Mouse (Mus musculus) embryonic facial prominence, embryonic 14.5 days (tissue): ENCODE data around the gene Gm11938. TPM values are rescaled to one million over a fixed set of nuclear protein-coding genes. Genes with fewer than 3 reads are reported as not detected.

ENCODE experiments used
- ATAC-seq: fragments of 200-750 bp; cut with Nextera tagmentation; 2 replicates; pipeline ENCODE4 v1.8.0; 2017; ENCODE audit warnings: low read depth, moderate number of reproducible peaks, moderate TSS enrichment
- DNase-seq: peaks from one replicate; pipeline ENCODE4 v3.0.0-alpha.2; 2015; ENCODE audit warnings: low spot score
- H3K27ac ChIP-seq: fragments of 300-500 bp; sonication (generic); replicated peaks from 2 replicates; pipeline ENCODE4 v1.5.1; 2014; ENCODE audit warnings: low read depth, mild to moderate bottlenecking, low read length, moderate library complexity
- H3K27me3 ChIP-seq: fragments of 300-500 bp; sonication (generic); replicated peaks from 2 replicates; pipeline ENCODE4 v1.6.1; 2014; ENCODE audit warnings: low read length; ENCODE audit not compliant: control insufficient read depth, insufficient read depth
- H3K36me3 ChIP-seq: fragments of 300-500 bp; sonication (generic); 2 replicates; pipeline ENCODE4 v1.6.1; 2014; ENCODE audit warnings: low read length, mixed read lengths; ENCODE audit not compliant: control insufficient read depth, insufficient read depth
- H3K4me1 ChIP-seq: fragments of 300-500 bp; sonication (generic); 2 replicates; pipeline ENCODE4 v1.6.1; 2014; ENCODE audit warnings: antibody characterized with exemption, low read length; ENCODE audit not compliant: control insufficient read depth, insufficient read depth
- H3K4me2 ChIP-seq: fragments of 300-500 bp; sonication (generic); 2 replicates; pipeline ENCODE4 v1.6.1; 2014; ENCODE audit warnings: low read depth, mild to moderate bottlenecking, low read length, moderate library complexity, mixed read lengths
- H3K4me3 ChIP-seq: fragments of 300-500 bp; sonication (generic); 2 replicates; pipeline ENCODE4 v1.5.1; 2014; ENCODE audit warnings: low read depth, mild to moderate bottlenecking, low read length
- H3K9ac ChIP-seq: fragments of 300-500 bp; sonication (generic); 2 replicates; pipeline ENCODE4 v1.6.1; 2014; ENCODE audit warnings: low read depth, mild to moderate bottlenecking, low read length, moderate library complexity, mixed read lengths
- H3K9me3 ChIP-seq: fragments of 300-500 bp; sonication (generic); 2 replicates; pipeline ENCODE4 v1.6.1; 2016; ENCODE audit warnings: low read length; ENCODE audit not compliant: control insufficient read depth
- WGBS: fragments of 180-500 bp; shearing (Covaris S2); extraction: QIAGEN DNeasy Blood & Tissue Kit; methylation state at CpG from one replicate; pipeline ENCODE4 v1.1.7; 2014; 5-methylcytosine and 5-hydroxymethylcytosine counted together
- polyA plus RNA-seq: library from polyadenylated mRNA; unstranded; fragments of >200 nt; fragmentation: Nextera tagmentation; extraction: Ambion mirVana; gene quantifications from 2 replicates; pipeline ENCODE4 v1.2.1, GENCODE M21; 2014

Gm11938 gene
- polyA plus RNA-seq, 1 experiment from 2014 or later, result not detected

GRCm38 (mm10) chr11:99583245-99583704, 19.8 kb downstream of the Gm11938 start, which contains the start of gene Krtap1-4:
Gene Krtap1-4, minus strand, starts transcription at chr11:99583654.
- no peak within 1 kb of the TSS for H3K27ac ChIP-seq
- H3K4me2 ChIP-seq, result no peak within 1 kb of the TSS
- DNase-seq (no peak), ATAC-seq (no peak)
- no peaks in the 10 kb centered on the region for H3K9me3 ChIP-seq
- H3K36me3 ChIP-seq, result no peaks in the 10 kb centered on the region
- no peaks in the 10 kb centered on the region for H3K4me1 ChIP-seq
- no peaks in the 10 kb centered on the region for H3K27me3 ChIP-seq
- 57% methylated on average over 3 of the region's 5 CpGs for WGBS
- no peak within 1 kb of the TSS for H3K4me3 ChIP-seq
- no peak within 1 kb of the TSS for H3K9ac ChIP-seq

DNA sequence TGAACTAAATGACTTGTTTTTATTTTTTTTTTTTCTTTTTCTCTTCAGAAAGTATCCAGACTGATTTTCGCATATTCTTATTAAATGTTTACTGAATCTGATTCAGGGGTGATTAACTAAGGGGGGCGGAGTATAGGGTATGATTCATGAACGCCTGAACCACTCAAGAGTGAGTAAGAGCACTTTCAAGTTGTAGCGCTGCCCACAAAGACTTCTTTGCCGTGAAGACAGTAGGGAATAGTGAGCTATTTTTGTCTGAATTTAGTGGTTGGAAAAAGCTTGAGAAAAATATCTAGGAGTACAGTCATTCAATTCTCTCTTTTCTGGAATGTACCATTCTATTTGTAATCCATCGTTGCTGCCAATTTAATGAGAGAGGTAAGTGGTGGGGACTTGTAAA, 21.5 kb downstream of the Gm11938 start:
- H3K9me3 ChIP-seq, result no peaks in the 10 kb centered on the region
- no peak overlapping the region for H3K27ac ChIP-seq
- DNase-seq (no peak), ATAC-seq (no peak)
- no peaks in the 10 kb centered on the region for H3K27me3 ChIP-seq
- no peak overlapping the region for H3K9ac ChIP-seq
- H3K4me1 ChIP-seq, result no peaks in the 10 kb centered on the region
- H3K4me2 ChIP-seq, result no peak overlapping the region
- WGBS, result 83% methylated on average over 6 of the region's 6 CpGs
- H3K36me3 ChIP-seq, result no peaks in the 10 kb centered on the region
- no peak overlapping the region for H3K4me3 ChIP-seq

DNA sequence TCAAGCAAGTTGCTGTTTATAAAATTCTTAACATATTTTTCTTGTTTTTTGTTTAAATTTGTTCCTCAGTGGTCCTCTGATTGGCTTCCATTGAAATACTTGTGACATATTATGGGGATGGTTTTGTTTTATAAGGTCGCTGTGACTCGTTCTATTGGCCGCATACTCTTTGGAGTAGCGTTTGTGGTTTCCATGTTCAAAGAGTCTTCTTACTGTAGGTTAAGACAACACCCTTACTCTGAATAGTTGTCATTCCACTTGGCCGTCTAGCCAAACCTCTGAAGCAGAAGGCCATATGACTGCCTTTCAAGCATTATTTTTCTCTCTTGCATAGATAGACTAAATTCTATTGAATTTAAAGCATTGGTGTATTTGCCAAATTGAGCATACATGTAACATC, 22.1 kb downstream of the Gm11938 start:
- H3K4me3 ChIP-seq, result no peak overlapping the region
- no peak overlapping the region for H3K4me2 ChIP-seq
- no peaks in the 10 kb centered on the region for H3K27me3 ChIP-seq
- ATAC-seq, result no peak
- no peaks in the 10 kb centered on the region for H3K4me1 ChIP-seq
- DNase-seq, result no peak
- no peaks in the 10 kb centered on the region for H3K36me3 ChIP-seq
- 87% methylated on average over 5 of the region's 5 CpGs for WGBS
- H3K9ac ChIP-seq, result no peak overlapping the region
- no peak overlapping the region for H3K27ac ChIP-seq
- H3K9me3 ChIP-seq, result no peaks in the 10 kb centered on the region

DNA sequence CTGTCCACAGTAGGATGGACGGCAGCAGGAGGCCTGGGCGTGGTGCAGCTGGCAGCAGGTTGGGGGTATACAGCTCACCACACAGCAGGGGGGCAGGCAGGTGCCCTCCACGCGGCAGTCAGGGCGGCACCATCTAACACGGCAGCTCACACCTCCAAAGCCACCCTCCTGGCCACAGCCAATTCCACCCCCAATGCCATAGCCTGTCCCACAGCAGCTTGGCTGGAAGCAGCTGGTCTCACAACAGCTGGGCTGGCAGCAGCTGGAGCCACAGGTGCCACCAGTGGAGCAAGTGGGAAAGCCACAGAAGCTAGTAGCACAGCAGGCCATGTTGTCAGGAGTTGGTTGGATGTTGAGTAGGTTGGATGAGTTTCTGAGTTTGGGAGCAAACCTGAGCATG, 22.5 kb downstream of the Gm11938 start, which contains the start of gene Krtap1-5:
Gene Krtap1-5, minus strand, starts transcription at position 381 of the 400 bp plus-strand sequence.
- Histone ChIP-seq H3K4me2 (no peak within 1 kb of the TSS), H3K36me3 (no peaks in the 10 kb centered on the region), H3K27ac (no peak within 1 kb of the TSS), H3K9ac (no peak within 1 kb of the TSS), H3K27me3 (no peaks in the 10 kb centered on the region), H3K4me3 (no peak within 1 kb of the TSS), H3K4me1 (no peaks in the 10 kb centered on the region), H3K9me3 (no peaks in the 10 kb centered on the region)
- ATAC-seq (no peak), DNase-seq (no peak)
- WGBS, result 87% methylated on average over 6 of the region's 6 CpGs

DNA sequence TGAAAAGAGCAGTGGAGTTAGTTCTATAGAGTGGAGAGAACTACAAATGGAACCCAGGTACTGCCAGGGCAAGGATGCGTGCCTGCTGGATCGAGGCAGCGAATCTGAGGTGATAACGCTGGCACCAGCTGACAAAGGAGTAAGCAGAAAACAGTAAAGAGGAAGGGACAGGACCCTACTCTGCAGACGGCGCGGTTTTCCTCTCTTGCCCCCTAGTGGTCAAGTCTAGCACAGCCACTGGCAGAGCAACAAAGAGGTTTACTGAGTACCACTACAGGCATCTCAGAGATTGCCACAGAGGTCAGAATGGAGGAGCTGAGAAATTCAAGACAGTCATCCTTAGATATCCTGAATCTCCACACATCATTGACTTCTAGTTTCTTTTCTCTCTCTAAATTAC, 29.0 kb downstream of the Gm11938 start:
- DNase-seq (peak; percentile 77), ATAC-seq (peak; percentile 87)
- no peak overlapping the region for H3K9ac ChIP-seq
- peak overlapping the region; percentile 30 for H3K4me2 ChIP-seq
- WGBS, result 3% methylated on average over 7 of the region's 7 CpGs
- no peaks in the 10 kb centered on the region for H3K9me3 ChIP-seq
- no peak overlapping the region for H3K4me3 ChIP-seq
- H3K27ac ChIP-seq, result no peak overlapping the region
- H3K27me3 ChIP-seq, result no peaks in the 10 kb centered on the region
- no peaks in the 10 kb centered on the region for H3K36me3 ChIP-seq
- no peaks in the 10 kb centered on the region for H3K4me1 ChIP-seq

DNA sequence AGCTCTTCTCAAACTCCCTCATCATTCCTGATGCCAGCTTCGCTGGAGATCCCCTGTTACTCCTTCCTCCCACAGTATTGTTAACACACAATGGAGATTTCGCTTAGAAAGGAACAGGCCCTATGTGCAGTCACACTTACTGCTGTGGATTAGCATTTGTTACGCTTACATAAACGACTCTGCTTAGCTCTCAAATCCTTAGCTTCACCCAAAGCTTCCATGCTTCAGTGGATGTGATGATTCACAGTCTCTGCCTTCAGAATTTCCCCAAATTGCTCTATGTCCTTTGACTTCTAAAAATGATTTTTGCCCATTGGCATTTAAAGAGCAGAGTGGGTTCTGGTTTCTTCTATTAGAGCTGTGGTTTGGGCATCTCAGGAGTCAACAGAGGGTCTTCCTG, 29.9 kb downstream of the Gm11938 start:
- no peak for DNase-seq

DNA sequence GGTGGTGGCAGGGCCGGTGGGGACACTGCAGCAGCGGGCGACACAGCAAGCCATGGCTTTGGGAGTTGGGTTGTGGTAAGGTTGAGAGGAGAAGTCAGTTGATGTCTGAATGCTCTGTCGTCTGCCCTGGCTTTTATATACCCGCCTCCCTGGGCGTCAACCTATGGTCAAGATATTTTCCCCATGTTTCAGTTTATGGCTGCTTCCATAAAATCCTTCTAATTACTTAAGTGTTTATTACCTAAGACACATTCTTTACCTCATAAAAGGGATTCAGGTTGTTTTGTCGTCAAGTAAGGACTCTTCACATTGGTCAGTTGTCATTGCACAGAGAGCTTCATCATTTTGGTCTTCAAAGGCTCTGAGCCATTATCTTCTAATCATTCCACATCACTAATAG, 36.6 kb downstream of the Gm11938 start, which contains the start of gene Krtap3-1:
Gene Krtap3-1, minus strand, starts transcription at position 101 of the 400 bp plus-strand sequence.
- Histone ChIP-seq H3K4me1 (no peaks in the 10 kb centered on the region), H3K4me3 (no peak within 1 kb of the TSS), H3K9ac (no peak within 1 kb of the TSS), H3K27ac (no peak within 1 kb of the TSS), H3K36me3 (no peaks in the 10 kb centered on the region), H3K27me3 (no peaks in the 10 kb centered on the region), H3K4me2 (no peak within 1 kb of the TSS), H3K9me3 (no peaks in the 10 kb centered on the region)
- WGBS, result 90% methylated on average over 7 of the region's 7 CpGs
- no peak for ATAC-seq
- no peak for DNase-seq

More for the DNA sequence above, 29.9 kb downstream of the Gm11938 start:
- no peak overlapping the region for H3K27ac ChIP-seq
- no peaks in the 10 kb centered on the region for H3K9me3 ChIP-seq
- H3K36me3 ChIP-seq, result no peaks in the 10 kb centered on the region
- ATAC-seq, result no peak
- H3K4me1 ChIP-seq, result no peaks in the 10 kb centered on the region
- H3K27me3 ChIP-seq, result no peaks in the 10 kb centered on the region
- H3K4me3 ChIP-seq, result no peak overlapping the region
- WGBS, result 58% methylated on average over 4 of the region's 4 CpGs
- no peak overlapping the region for H3K9ac ChIP-seq
- no peak overlapping the region for H3K4me2 ChIP-seq

DNA sequence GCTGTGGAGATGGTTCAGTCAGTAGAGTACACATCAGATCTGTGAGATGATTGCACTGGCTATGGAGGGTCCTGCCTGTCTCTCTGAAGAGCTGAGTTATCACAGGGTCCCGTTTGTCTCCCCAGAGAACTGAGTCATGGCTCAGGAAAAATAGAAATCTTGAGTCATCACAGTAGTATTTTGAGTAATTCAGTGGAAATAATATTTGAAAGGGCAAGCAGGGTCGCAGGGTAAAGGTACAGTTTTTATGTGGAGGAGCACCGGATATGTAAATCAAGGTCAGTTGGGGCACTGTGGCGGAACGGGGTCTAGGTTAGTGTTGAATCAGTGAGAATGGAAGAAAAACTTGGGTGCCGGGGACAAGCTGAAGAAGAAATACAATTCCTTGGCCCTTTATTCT, 40.5 kb downstream of the Gm11938 start:
- WGBS, result 76% methylated on average over 6 of the region's 6 CpGs
- Histone ChIP-seq H3K4me1 (no peaks in the 10 kb centered on the region), H3K4me2 (no peak overlapping the region), H3K9ac (no peak overlapping the region), H3K36me3 (no peaks in the 10 kb centered on the region), H3K9me3 (no peaks in the 10 kb centered on the region), H3K27ac (no peak overlapping the region), H3K27me3 (no peaks in the 10 kb centered on the region), H3K4me3 (no peak overlapping the region)
- ATAC-seq (no peak), DNase-seq (no peak)

DNA sequence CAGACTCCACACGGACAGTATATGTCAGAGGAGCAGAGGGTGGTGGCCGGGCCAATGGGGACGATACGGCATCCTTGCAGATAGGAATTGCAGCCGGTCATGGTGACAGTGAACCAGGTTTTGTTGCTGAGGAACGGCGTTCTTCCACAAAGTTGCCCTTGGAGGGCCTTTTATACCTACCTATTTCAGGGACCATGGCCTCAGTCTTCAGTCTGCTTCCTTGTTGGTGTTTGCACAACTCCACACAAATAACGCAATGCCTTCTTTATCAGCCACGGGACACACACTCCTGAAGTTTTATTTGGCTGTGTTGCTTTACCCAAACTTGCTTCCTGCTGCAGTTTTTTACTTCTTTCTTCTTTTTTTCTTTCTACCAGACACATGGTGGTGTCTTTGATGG, 43.7 kb downstream of the Gm11938 start, which contains the start of gene Gm11939:
Gene Gm11939, minus strand, starts transcription at position 101 of the 400 bp plus-strand sequence.
- Histone ChIP-seq H3K9me3 (no peaks in the 10 kb centered on the region), H3K27me3 (no peaks in the 10 kb centered on the region), H3K4me2 (no peak within 1 kb of the TSS), H3K4me1 (no peaks in the 10 kb centered on the region), H3K9ac (no peak within 1 kb of the TSS), H3K36me3 (no peaks in the 10 kb centered on the region), H3K27ac (no peak within 1 kb of the TSS), H3K4me3 (no peak within 1 kb of the TSS)
- ATAC-seq, result no peak
- DNase-seq, result no peak
- WGBS, result 95% methylated on average over 9 of the region's 9 CpGs
